Mouse (Mus musculus) lung, postnatal 0 days (tissue): Measurements from ENCODE around the gene Bcar3.

ENCODE experiments used
- CTCF ChIP-seq: IDR thresholded peaks from 2 replicates; pipeline ENCODE4 v1.5.1; 2016; ENCODE audit warnings: antibody characterized with exemption, mild to moderate bottlenecking
- EP300 ChIP-seq: IDR thresholded peaks from 2 replicates; pipeline ENCODE4 v1.6.1; 2016; ENCODE audit warnings: antibody characterized with exemption, mild to moderate bottlenecking, control low read depth

- TF ChIP-seq CTCF (no peak), EP300 (no peak)
Observed at GRCm38 (mm10) chr3:122528477-122528876, 234.5 kb downstream of the Bcar3 start.
